Mouse (Mus musculus): ENCODE measurements around the gene S100a9. TPM values are rescaled to one million over a fixed set of nuclear protein-coding genes. Genes with fewer than 3 reads are reported as not detected.
A peak's percentile ranks its signal among the peaks of the same experiment; 100 is the strongest.

S100a9 gene
- polyA plus RNA-seq, 1 experiment = not detected

- TF ChIP-seq CTCF (IDR thresholded peaks at IDR 0.05; ENCODE audit: low read depth, low read length) = no peak
- no peak for TF ChIP-seq EP300 (IDR thresholded peaks at IDR 0.05; ENCODE audit: insufficient read depth, low read depth, low read length)
- no peak for TF ChIP-seq POLR2A (IDR thresholded peaks at IDR 0.05; ENCODE audit: insufficient read depth, low read length)
- H3K9me3 ChIP-seq (replicated peaks; ENCODE audit: control insufficient read depth, insufficient read depth, low read length, poor library complexity, severe bottlenecking) = no peaks in the 10 kb centered on the region
- no peak overlapping the region for H3K27ac ChIP-seq (ENCODE audit: insufficient read depth, low read length)
- H3K27me3 ChIP-seq (ENCODE audit: control insufficient read depth, insufficient read depth, low read length, poor library complexity, severe bottlenecking) = no peaks in the 10 kb centered on the region
- H3K36me3 ChIP-seq (ENCODE audit: control insufficient read depth, insufficient read depth, low read length, poor library complexity, severe bottlenecking) = no peaks in the 10 kb centered on the region
- H3K4me3 ChIP-seq (ENCODE audit: low read depth, low read length) = no peak overlapping the region
- H3K4me1 ChIP-seq (ENCODE audit: control insufficient read depth, insufficient read depth, low read length) = no peaks in the 10 kb centered on the region
- no peak overlapping the region for H3K9ac ChIP-seq (ENCODE audit: low read depth, poor library complexity, severe bottlenecking)
These were observed 36.0 kb downstream of the S100a9 start for GRCm38 (mm10) chr3:90659364-90660044.

- no peak for TF ChIP-seq CTCF (IDR thresholded peaks at IDR 0.05; ENCODE audit: low read depth, low read length)
- Histone ChIP-seq H3K9ac (ENCODE audit: low read depth, poor library complexity, severe bottlenecking) (no peak overlapping the region), H3K9me3 (replicated peaks; ENCODE audit: control insufficient read depth, insufficient read depth, low read length, poor library complexity, severe bottlenecking) (no peaks in the 10 kb centered on the region), H3K4me1 (ENCODE audit: control insufficient read depth, insufficient read depth, low read length) (no peaks in the 10 kb centered on the region), H3K27me3 (ENCODE audit: control insufficient read depth, insufficient read depth, low read length, poor library complexity, severe bottlenecking) (no peaks in the 10 kb centered on the region), H3K36me3 (ENCODE audit: control insufficient read depth, insufficient read depth, low read length, poor library complexity, severe bottlenecking) (no peaks in the 10 kb centered on the region), H3K27ac (ENCODE audit: insufficient read depth, low read length) (no peak overlapping the region), H3K4me3 (ENCODE audit: low read depth, low read length) (no peak overlapping the region)
These were observed 38.1 kb downstream of the S100a9 start for GRCm38 (mm10) chr3:90657405-90657804.

DNA sequence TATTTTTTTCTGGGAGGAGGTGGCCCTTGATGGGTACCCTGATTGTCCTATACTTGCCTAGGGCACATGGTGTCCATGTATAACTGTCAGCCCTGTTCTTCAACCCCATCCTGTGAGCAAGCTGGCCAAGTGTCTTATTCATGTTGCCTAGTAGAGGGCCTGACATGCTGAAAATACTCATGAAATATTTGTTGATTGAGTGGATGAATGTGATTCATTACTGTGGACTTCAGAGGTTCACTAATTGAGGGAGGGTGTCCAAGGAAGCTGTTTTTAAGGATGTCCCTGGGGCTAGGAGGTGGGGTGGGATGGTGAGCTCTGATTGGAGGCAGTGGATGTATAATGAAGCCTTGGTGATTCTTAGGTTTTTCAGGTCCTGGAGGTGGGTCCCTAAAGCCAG is 41.8 kb downstream of the S100a9 start, which contains the start of gene S100a7a:
S100a7a (plus strand) TSS at position 301 of the 400 bp plus-strand sequence.
- H3K4me1 ChIP-seq (ENCODE audit: control insufficient read depth, insufficient read depth, low read length) = no peaks in the 10 kb centered on the region
- no peaks in the 10 kb centered on the region for H3K36me3 ChIP-seq (ENCODE audit: control insufficient read depth, insufficient read depth, low read length, poor library complexity, severe bottlenecking)
- H3K27ac ChIP-seq (ENCODE audit: insufficient read depth, low read length) = no peak within 1 kb of the TSS
- TF ChIP-seq POLR2A (IDR thresholded peaks at IDR 0.05; ENCODE audit: insufficient read depth, low read length) = no peak
- no peak for TF ChIP-seq EP300 (IDR thresholded peaks at IDR 0.05; ENCODE audit: insufficient read depth, low read depth, low read length)
- TF ChIP-seq CTCF (IDR thresholded peaks at IDR 0.05; ENCODE audit: low read depth, low read length) = no peak
- H3K9ac ChIP-seq (ENCODE audit: low read depth, poor library complexity, severe bottlenecking) = no peak within 1 kb of the TSS
- H3K4me3 ChIP-seq (ENCODE audit: low read depth, low read length) = no peak within 1 kb of the TSS
- H3K27me3 ChIP-seq (ENCODE audit: control insufficient read depth, insufficient read depth, low read length, poor library complexity, severe bottlenecking) = no peaks in the 10 kb centered on the region
- no peaks in the 10 kb centered on the region for H3K9me3 ChIP-seq (replicated peaks; ENCODE audit: control insufficient read depth, insufficient read depth, low read length, poor library complexity, severe bottlenecking)

DNA sequence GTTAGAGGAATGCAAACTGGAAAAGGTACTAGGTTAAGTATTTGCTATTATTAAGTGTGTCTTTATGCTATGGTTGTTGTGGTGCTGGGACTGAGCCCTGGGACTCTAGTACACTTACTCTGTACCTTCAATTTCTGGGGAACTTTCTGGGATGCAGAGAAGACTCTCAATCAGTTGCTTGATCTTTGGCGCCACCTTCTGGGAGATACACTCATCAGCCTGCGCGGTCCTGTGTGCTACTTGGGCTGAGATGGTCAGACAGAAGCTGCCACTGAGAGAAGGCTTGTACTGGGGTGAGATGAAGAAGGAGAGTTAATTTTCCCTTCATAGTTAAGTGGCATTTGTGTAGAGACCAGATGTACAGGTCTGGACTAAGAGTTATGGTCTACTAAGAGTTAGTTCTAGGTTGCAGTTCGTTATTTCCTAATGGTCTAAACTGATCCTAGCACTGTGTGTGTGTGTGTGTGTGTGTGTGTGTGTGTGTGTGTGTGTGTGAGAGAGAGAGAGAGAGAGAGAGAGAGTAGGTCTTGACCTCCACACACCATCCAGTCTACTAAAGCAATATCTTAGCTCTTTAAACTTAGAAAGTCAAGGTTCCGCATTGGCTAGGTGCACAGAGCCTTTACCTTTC is 42.5 kb downstream of the S100a9 start:
- TF ChIP-seq CTCF (IDR thresholded peaks at IDR 0.05; ENCODE audit: low read depth, low read length) = peak; percentile 75
- TF ChIP-seq EP300 (IDR thresholded peaks at IDR 0.05; ENCODE audit: insufficient read depth, low read depth, low read length) = no peak
- Histone ChIP-seq H3K27ac (ENCODE audit: insufficient read depth, low read length) (no peak overlapping the region), H3K4me3 (ENCODE audit: low read depth, low read length) (no peak overlapping the region), H3K9me3 (replicated peaks; ENCODE audit: control insufficient read depth, insufficient read depth, low read length, poor library complexity, severe bottlenecking) (no peaks in the 10 kb centered on the region), H3K36me3 (ENCODE audit: control insufficient read depth, insufficient read depth, low read length, poor library complexity, severe bottlenecking) (no peaks in the 10 kb centered on the region), H3K4me1 (ENCODE audit: control insufficient read depth, insufficient read depth, low read length) (no peaks in the 10 kb centered on the region), H3K9ac (ENCODE audit: low read depth, poor library complexity, severe bottlenecking) (no peak overlapping the region), H3K27me3 (ENCODE audit: control insufficient read depth, insufficient read depth, low read length, poor library complexity, severe bottlenecking) (no peaks in the 10 kb centered on the region)

- TF ChIP-seq EP300 (IDR thresholded peaks at IDR 0.05; ENCODE audit: insufficient read depth, low read depth, low read length) (no peak), CTCF (IDR thresholded peaks at IDR 0.05; ENCODE audit: low read depth, low read length) (no peak), POLR2A (IDR thresholded peaks at IDR 0.05; ENCODE audit: insufficient read depth, low read length) (no peak)
- H3K9ac ChIP-seq (ENCODE audit: low read depth, poor library complexity, severe bottlenecking) = no peak overlapping the region
- H3K9me3 ChIP-seq (replicated peaks; ENCODE audit: control insufficient read depth, insufficient read depth, low read length, poor library complexity, severe bottlenecking) = no peaks in the 10 kb centered on the region
- H3K4me1 ChIP-seq (ENCODE audit: control insufficient read depth, insufficient read depth, low read length) = no peaks in the 10 kb centered on the region
- H3K27ac ChIP-seq (ENCODE audit: insufficient read depth, low read length) = no peak overlapping the region
- H3K36me3 ChIP-seq (ENCODE audit: control insufficient read depth, insufficient read depth, low read length, poor library complexity, severe bottlenecking) = no peaks in the 10 kb centered on the region
- no peak overlapping the region for H3K4me3 ChIP-seq (ENCODE audit: low read depth, low read length)
- no peaks in the 10 kb centered on the region for H3K27me3 ChIP-seq (ENCODE audit: control insufficient read depth, insufficient read depth, low read length, poor library complexity, severe bottlenecking)
These were observed 45.7 kb downstream of the S100a9 start for GRCm38 (mm10) chr3:90649832-90650231.

DNA sequence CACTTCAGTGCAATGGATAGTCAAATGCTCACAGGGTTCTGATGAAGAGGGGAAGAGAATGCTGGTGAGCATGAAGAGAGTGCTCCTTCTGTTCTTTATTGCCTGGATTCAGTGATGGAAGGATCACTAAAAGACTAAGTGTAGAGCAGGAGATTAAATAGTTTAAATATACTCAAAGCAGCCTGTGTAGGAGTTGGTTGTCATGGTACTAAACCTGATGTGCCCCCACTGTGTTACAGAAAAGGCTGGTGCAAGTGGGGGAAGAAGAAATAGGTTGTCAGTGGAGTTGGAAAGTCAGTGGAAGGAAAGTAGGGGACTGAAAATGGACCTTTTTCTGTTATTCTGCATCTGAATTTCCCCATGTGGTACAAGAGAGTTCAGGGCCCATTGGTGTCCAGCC is 46.5 kb downstream of the S100a9 start:
- H3K4me1 ChIP-seq (ENCODE audit: control insufficient read depth, insufficient read depth, low read length) = no peaks in the 10 kb centered on the region
- no peak overlapping the region for H3K9ac ChIP-seq (ENCODE audit: low read depth, poor library complexity, severe bottlenecking)
- no peaks in the 10 kb centered on the region for H3K36me3 ChIP-seq (ENCODE audit: control insufficient read depth, insufficient read depth, low read length, poor library complexity, severe bottlenecking)
- no peaks in the 10 kb centered on the region for H3K9me3 ChIP-seq (replicated peaks; ENCODE audit: control insufficient read depth, insufficient read depth, low read length, poor library complexity, severe bottlenecking)
- TF ChIP-seq CTCF (IDR thresholded peaks at IDR 0.05; ENCODE audit: low read depth, low read length) = no peak
- TF ChIP-seq EP300 (IDR thresholded peaks at IDR 0.05; ENCODE audit: insufficient read depth, low read depth, low read length) = no peak
- TF ChIP-seq POLR2A (IDR thresholded peaks at IDR 0.05; ENCODE audit: insufficient read depth, low read length) = no peak
- H3K27me3 ChIP-seq (ENCODE audit: control insufficient read depth, insufficient read depth, low read length, poor library complexity, severe bottlenecking) = no peaks in the 10 kb centered on the region
- H3K27ac ChIP-seq (ENCODE audit: insufficient read depth, low read length) = no peak overlapping the region
- no peak overlapping the region for H3K4me3 ChIP-seq (ENCODE audit: low read depth, low read length)

All from ES-Bruce4 (cell line).